Mouse (Mus musculus) T-helper 1 cell (primary cell): ENCODE data around the gene Thap3.

Experiments used
- in situ Hi-C: fragments of 300-600 bp; cut with MboI, MseI; formaldehyde crosslinking; loops from one replicate; pipeline ENCODE4 v1.15.1; 2025; ENCODE audit warnings: high pct_unique_total_duplicates

Gene Thap3

GRCm38 (mm10) chr4:151933505-151934214 lies 55.1 kb downstream of the Thap3 start, which contains the start of gene Dnajc11:
Gene Dnajc11, plus strand, starts transcription at chr4:151933691.
- in situ Hi-C loops: no loop called here
